Mouse (Mus musculus): ENCODE results near the gene Gfap. TPM values are rescaled to one million over a fixed set of nuclear protein-coding genes. Genes with fewer than 3 reads are reported as not detected.

Gfap gene
- polyA plus RNA-seq, 1 experiment from 2014 or later: 0.25 TPM

DNA sequence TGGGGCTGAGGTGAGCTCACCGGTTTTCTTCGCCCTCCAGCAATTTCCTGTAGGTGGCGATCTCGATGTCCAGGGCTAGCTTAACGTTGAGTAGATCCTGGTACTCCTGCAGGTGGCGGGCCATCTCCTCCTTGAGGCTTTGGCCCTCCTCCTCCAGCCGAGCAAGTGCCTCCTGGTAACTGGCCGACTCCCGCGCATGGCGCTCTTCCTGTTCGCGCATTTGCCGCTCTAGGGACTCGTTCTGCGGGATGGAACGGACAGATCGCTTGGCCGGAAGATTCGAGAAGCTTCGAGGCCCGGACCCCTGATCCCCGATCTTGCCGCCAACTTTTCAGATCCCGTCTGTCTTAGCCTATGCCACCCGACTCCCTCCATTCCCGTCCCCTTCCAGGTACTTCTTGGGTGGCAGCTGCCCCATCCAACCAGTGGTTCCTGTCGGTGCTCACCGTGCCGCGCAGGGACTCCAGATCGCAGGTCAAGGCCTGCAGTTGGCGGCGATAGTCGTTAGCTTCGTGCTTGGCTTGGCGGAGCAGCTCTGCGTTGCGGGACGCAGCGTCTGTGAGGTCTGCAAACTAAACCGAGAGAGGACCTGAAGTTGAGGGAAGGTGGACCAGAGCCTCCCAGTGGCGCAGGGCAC, 7.6 kb downstream of the Gfap start:
- no peak for ATAC-seq (replicated peaks)
- WGBS: 4% methylated on average over 43 of the region's 43 CpGs
- Histone ChIP-seq H3K4me1 (peaks cover 11% of the 10 kb centered on the region; the same call in 1 of the 2 replicates), H3K27me3 (replicated peaks) (peaks cover 43% of the 10 kb centered on the region), H3K36me3 (replicated peaks) (no peaks in the 10 kb centered on the region), H3K4me3 (peak overlapping the region; percentile 19), H3K4me2 (peak overlapping the region; percentile 42), H3K9ac (peak overlapping the region; percentile 9; the same call in 1 of the 2 replicates), H3K27ac (no peak overlapping the region), H3K9me3 (no peaks in the 10 kb centered on the region)

DNA sequence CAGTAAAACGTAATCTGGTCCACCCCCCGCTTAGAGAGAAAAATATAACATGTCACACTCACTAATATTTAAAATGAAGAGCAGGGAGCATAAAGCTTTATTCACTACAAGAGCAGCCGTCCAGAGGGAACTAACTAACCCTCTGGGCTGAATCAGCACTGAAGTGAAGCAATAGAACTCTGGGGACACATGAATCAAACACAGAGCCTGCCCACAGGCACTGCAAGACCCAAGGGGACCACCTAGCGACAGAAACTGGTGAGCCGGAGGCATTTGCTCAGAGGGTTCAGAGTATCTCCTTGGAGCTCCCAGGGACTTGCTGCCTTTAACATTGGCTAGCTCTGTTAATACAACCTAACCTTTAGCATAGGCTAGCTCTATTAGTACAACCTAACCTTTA, 10.6 kb downstream of the Gfap start:
- H3K36me3 ChIP-seq (replicated peaks): no peaks in the 10 kb centered on the region
- H3K9ac ChIP-seq: no peak overlapping the region
- no peak overlapping the region for H3K4me3 ChIP-seq
- peaks cover 37% of the 10 kb centered on the region for H3K27me3 ChIP-seq (replicated peaks)
- H3K4me1 ChIP-seq: peaks cover 14% of the 10 kb centered on the region; the same call in 1 of the 2 replicates
- H3K27ac ChIP-seq: no peak overlapping the region
- H3K4me2 ChIP-seq: no peak overlapping the region
- WGBS: 61% methylated on average over 5 of the region's 5 CpGs
- no peak for ATAC-seq (replicated peaks)
- H3K9me3 ChIP-seq: no peaks in the 10 kb centered on the region

DNA sequence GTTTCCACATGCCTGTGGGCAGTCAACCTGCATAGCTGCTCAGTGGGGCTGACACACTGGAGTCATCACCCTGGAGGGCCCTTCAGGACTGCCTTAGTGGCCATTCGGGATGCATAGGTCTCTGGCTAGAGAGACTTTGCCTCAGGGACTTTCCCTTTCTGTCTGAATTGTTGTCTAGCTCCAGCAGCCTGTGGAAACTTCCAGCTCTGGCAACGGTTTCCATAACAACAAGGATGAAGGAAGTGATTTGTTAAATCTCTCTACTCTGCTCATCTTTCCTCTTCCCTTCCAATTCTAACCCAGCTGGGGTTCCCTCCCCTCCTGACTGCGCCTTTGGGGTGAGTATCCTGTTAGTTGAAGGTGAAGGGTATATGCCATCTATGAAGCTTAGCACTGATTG, 12.6 kb downstream of the Gfap start:
- H3K27me3 ChIP-seq (replicated peaks): peaks cover 19% of the 10 kb centered on the region
- no peaks in the 10 kb centered on the region for H3K9me3 ChIP-seq
- H3K4me3 ChIP-seq: no peak overlapping the region
- H3K27ac ChIP-seq: peak overlapping the region; percentile 11
- 53% methylated on average over 3 of the region's 3 CpGs for WGBS
- H3K36me3 ChIP-seq (replicated peaks): no peaks in the 10 kb centered on the region
- H3K4me1 ChIP-seq: peaks cover 11% of the 10 kb centered on the region; the same call in 1 of the 2 replicates
- ATAC-seq (replicated peaks): peak; percentile 20; the same call in 1 of the 2 replicates
- H3K4me2 ChIP-seq: no peak overlapping the region
- no peak overlapping the region for H3K9ac ChIP-seq

DNA sequence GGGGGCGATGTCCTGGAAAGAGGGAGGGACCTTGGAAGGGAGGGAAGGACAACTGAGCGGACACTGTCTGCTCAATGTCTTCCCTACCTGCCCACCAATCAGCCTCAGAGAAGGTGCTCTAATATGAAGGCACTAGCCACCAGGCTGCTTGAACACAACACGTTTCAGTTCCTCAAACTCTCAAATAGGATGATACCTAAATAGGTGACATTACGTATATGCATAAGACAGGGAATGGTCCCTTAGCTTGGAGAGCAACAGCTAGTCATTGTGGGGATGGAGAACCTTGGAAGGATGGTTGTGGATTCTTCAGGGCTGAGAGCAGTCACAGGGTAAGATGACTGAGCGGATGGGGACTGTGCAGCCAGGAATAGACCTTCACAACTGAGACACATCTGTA, 13.3 kb downstream of the Gfap start:
- Histone ChIP-seq H3K9me3 (no peaks in the 10 kb centered on the region), H3K4me2 (no peak overlapping the region), H3K4me3 (no peak overlapping the region), H3K4me1 (peaks cover 8% of the 10 kb centered on the region; the same call in 1 of the 2 replicates), H3K27ac (no peak overlapping the region), H3K9ac (no peak overlapping the region), H3K36me3 (replicated peaks) (no peaks in the 10 kb centered on the region), H3K27me3 (replicated peaks) (peaks cover 12% of the 10 kb centered on the region)
- ATAC-seq (replicated peaks): no peak
- WGBS: 81% methylated on average over 5 of the region's 5 CpGs

DNA sequence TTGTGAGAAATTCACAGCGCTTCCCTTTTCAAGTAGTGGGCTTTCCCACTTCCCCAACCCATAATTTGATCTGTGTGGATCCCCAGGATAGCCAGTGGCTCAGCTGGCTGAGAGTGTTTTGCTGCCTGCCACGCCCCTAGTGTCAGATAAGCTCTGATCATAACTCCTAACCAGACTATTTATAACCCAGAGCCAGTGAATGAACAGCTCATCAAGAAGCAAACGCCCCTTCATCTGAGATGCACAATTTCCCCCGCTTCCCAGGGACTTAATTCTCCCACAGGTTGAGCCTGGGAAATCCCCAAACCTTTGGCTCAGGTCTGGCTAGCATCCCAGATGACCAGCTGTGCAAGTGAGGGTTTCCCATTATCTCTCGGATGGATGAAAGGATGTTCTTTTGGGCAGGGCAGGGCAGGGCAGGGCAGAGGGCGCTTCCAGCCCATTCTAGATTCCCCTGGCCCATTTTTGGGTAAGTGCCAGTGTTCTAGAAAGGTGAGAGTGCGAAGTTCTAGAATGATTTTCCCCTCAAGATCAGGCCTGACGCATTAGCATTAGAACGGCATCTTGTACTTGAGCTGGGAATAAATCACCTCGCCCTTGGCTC, 16.0 kb downstream of the Gfap start, which contains the start of gene Fam187a:
TSS of gene Fam187a (plus strand) at position 554 of the 604 bp plus-strand sequence.
- H3K27ac ChIP-seq: no peak within 1 kb of the TSS
- ATAC-seq (replicated peaks): no peak
- WGBS: 58% methylated on average over 10 of the region's 10 CpGs

DNA sequence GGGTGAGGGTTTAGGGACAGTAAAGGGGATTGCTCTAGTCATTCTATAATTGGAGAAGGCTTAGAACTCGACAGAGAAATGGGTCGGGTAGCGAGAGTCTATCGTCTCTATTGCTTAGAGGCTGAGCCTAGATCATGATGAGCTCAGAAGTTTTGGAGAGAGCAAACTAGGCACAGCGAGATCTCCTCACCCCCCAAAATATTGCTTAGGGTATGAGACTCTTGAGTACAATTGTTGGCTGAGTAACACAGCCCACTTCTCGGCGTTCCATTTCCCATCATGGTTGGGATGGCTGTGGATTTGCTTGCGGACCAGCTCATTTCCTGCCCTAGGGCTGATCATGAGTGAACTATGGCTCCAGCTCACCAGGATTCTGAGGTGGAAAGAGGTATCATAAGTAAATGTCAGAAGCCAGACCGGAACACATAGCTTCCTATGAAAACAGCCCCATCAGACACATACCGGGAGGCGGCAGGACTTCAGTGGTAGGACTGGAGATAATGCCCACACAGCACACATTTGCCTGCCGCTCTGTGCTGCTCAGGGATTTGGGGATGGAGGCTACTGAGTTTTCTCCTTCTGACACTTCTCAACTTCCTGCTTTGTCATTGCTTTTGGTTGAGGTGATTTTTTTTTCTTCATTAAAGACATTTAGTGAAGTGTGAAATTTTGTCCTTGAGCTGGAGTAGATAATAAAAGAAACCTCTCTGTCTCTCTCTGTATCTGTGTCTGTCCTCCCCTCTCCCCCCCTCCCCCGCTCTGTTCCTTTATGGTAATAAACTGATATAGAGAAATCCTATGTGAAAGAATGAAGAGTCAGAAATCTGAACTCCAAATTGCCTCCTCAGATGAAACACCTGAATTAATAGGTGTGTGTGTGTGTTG, 19.2 kb downstream of the Gfap start:
- H3K27ac ChIP-seq: peak overlapping the region; percentile 89
- H3K27me3 ChIP-seq (replicated peaks): no peaks in the 10 kb centered on the region
- WGBS: 18% methylated on average over 13 of the region's 13 CpGs
- H3K9me3 ChIP-seq: no peaks in the 10 kb centered on the region
- peak overlapping the region; percentile 56 for H3K4me3 ChIP-seq
- H3K9ac ChIP-seq: peak overlapping the region; percentile 63
- H3K4me1 ChIP-seq: peaks cover 25% of the 10 kb centered on the region
- peak overlapping the region; percentile 69 for H3K4me2 ChIP-seq
- peaks cover 9% of the 10 kb centered on the region; the same call in 1 of the 2 replicates for H3K36me3 ChIP-seq (replicated peaks)
- ATAC-seq (replicated peaks): peak; percentile 51

More for the DNA sequence above, 16.0 kb downstream of the Gfap start, which contains the start of gene Fam187a:
- Histone ChIP-seq H3K9ac (no peak within 1 kb of the TSS), H3K9me3 (no peaks in the 10 kb centered on the region), H3K4me3 (no peak within 1 kb of the TSS), H3K4me1 (peaks cover 22% of the 10 kb centered on the region), H3K27me3 (replicated peaks) (peaks cover 4% of the 10 kb centered on the region; the same call in 1 of the 2 replicates), H3K36me3 (replicated peaks) (no peaks in the 10 kb centered on the region), H3K4me2 (no peak within 1 kb of the TSS)

DNA sequence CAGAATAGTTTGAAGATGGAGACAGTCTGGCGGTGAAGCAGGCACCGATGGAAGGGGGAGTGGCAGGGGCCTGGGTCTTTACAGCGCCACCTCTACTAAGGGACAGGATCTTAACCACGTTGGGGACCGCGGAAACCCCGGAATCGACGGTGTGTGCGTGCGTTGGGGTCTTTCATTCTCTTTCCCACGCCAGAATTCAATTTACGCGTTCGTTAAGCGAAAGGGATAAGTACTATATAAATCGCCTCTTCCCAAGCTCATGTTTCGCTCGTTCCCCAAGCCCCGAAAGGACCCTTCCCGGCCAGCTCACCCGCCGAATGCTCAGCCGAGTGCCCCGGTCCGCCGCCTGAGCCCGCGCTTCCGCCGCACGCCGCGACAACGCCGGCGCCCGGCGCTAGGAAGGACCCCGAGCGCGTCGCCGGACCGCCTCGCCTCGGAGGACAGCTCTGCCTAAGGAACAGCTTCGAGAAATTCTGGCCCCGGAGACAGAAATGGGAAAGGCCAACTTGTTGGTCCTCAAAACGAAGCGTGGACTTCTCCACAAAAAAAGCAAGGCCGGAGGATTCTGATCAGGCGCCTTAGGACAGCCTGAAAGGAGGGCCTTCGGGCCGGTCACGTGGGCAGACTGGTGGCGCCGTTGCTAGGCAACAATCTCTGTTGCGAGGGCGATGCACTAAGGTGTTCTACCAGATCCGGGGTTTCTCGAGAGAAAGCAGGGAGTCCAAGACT, 20.0 kb downstream of the Gfap start, which contains the start of the genes Eftud2 and Ccdc103:
TSS of gene Eftud2 (minus strand) at position 401 of the 729 bp plus-strand sequence.
TSS of gene Ccdc103 (plus strand) at position 620 of the 729 bp plus-strand sequence.
- Histone ChIP-seq H3K36me3 (replicated peaks) (peaks cover 12% of the 10 kb centered on the region), H3K9ac (peak within 1 kb of the TSS; percentile 63), H3K27ac (peak within 1 kb of the TSS; percentile 89), H3K27me3 (replicated peaks) (no peaks in the 10 kb centered on the region), H3K4me1 (peaks cover 25% of the 10 kb centered on the region), H3K9me3 (no peaks in the 10 kb centered on the region), H3K4me3 (peak within 1 kb of the TSS; percentile 56), H3K4me2 (peak within 1 kb of the TSS; percentile 69)
- peak; percentile 92 for ATAC-seq (replicated peaks)
- WGBS: under 1% methylated on average over 62 of the region's 62 CpGs

DNA sequence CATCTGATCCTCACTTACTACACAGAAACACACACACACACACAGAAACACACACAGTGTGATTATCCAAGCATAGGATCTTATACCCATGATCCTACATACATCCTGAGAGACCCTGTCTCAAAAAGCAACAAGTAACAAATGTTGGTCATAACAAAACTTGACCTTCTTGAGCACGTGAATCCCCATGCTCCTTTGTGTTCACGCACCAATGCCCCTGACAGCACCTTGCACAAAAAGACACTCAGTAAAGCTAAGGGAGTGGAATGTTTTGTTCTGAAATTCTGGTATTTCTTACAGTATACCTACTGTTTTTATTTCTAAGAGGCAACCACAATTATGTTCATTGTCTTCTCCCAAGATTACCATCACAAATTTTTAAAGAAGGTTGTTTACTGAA, 21.2 kb downstream of the Gfap start:
- Histone ChIP-seq H3K36me3 (replicated peaks) (peaks cover 21% of the 10 kb centered on the region), H3K4me1 (peaks cover 25% of the 10 kb centered on the region), H3K27me3 (replicated peaks) (no peaks in the 10 kb centered on the region), H3K27ac (no peak overlapping the region), H3K4me2 (peak overlapping the region; percentile 69), H3K9me3 (no peaks in the 10 kb centered on the region), H3K9ac (no peak overlapping the region), H3K4me3 (peak overlapping the region; percentile 56)
- no peak for ATAC-seq (replicated peaks)
- 54% methylated on average over 2 of the region's 2 CpGs for WGBS

DNA sequence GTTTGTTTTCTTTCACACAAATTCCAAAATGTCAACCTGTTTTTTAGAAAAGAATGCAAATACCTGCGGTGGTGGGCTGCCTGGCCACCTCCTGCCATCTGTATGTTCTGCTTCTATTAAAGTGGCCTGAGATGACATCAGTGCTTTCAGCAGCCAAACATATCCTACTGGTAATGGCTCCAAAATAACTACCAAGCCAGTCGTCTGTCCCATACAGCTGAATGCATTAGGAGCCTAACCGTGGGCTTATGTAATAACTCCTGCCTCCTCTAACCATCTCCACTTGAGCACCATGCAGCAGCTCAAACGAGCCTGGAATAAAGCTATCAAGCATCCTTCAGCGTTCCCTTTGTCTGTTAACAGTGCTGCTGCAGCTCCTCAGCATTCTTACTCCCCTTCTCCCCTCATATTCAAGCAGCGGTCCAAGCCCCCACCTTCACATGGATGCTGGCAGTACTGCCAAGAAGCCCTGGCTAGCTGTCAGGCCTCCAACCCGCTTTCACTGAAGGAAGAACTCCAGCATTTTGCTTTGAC, 25.8 kb downstream of the Gfap start:
- WGBS: 88% methylated on average over 7 of the region's 7 CpGs
- peaks cover 34% of the 10 kb centered on the region for H3K36me3 ChIP-seq (replicated peaks)
- ATAC-seq (replicated peaks): no peak

DNA sequence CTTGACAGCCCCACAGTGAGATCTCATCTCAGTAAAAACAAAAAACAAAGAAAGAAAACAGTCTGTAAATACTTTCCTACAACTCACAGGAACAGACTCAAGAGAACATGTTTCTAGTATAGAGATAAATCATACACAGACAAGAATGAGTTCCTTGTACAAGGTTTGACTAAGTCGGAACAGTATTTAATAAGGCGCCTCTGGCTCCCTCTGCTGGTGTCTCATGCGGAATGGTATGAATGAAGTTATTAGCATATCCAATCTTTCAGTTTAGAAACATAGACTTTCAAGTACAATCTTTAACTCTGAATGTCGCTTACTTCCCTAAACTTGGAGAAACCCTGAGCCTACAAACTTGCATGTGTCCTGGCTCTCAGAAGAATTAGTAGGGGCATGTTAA, 36.4 kb downstream of the Gfap start:
- Histone ChIP-seq H3K27ac (no peak overlapping the region), H3K4me2 (no peak overlapping the region), H3K9me3 (no peaks in the 10 kb centered on the region), H3K9ac (no peak overlapping the region), H3K36me3 (replicated peaks) (peaks cover 47% of the 10 kb centered on the region), H3K4me1 (no peaks in the 10 kb centered on the region), H3K4me3 (no peak overlapping the region), H3K27me3 (replicated peaks) (no peaks in the 10 kb centered on the region)
- ATAC-seq (replicated peaks): no peak
- WGBS: 34% methylated on average over 4 of the region's 4 CpGs

More for the DNA sequence above, 25.8 kb downstream of the Gfap start:
- Histone ChIP-seq H3K4me3 (no peak overlapping the region), H3K9ac (no peak overlapping the region), H3K9me3 (no peaks in the 10 kb centered on the region), H3K4me2 (no peak overlapping the region), H3K27me3 (replicated peaks) (no peaks in the 10 kb centered on the region), H3K27ac (no peak overlapping the region), H3K4me1 (peaks cover 13% of the 10 kb centered on the region)

DNA sequence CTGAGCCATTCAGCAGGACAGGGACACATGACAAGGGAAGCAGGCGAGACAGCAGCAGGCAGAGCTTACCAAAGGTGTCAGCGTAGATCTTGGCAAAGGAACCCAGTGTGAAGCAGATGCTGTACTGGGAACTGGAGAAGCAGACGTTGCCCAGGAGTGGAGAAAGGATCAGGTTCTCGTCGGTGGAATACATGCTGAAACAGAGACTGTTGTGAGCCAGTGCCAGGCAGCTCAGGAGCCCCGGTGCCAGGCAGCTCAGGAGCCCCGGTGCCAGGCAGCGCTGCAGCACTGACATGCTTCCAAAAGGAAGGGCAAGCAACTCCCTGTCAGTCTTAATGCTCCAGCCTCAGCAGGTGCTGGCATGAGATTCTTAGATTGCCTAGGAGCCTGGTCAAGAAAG, 40.8 kb downstream of the Gfap start:
- Histone ChIP-seq H3K27ac (no peak overlapping the region), H3K4me2 (no peak overlapping the region), H3K9me3 (no peaks in the 10 kb centered on the region), H3K27me3 (replicated peaks) (no peaks in the 10 kb centered on the region), H3K4me1 (no peaks in the 10 kb centered on the region), H3K9ac (no peak overlapping the region), H3K4me3 (no peak overlapping the region), H3K36me3 (replicated peaks) (peaks cover 46% of the 10 kb centered on the region; the same call in 1 of the 2 replicates)
- ATAC-seq (replicated peaks): no peak
- WGBS: 96% methylated on average over 8 of the region's 8 CpGs

Measured in midbrain, embryonic 15.5 days (tissue).